Mouse (Mus musculus): ENCODE measurements around the gene Slc6a6. TPM values are rescaled to one million over a fixed set of nuclear protein-coding genes. Genes with fewer than 3 reads are reported as not detected.

Slc6a6 gene
- polyA plus RNA-seq, 1 experiment from 2014 or later = 48.4 TPM

- Histone ChIP-seq H3K9me3 (no peaks in the 10 kb centered on the region), H3K4me1 (peaks cover 41% of the 10 kb centered on the region), H3K4me3 (no peak overlapping the region), H3K36me3 (no peaks in the 10 kb centered on the region), H3K9ac (no peak overlapping the region), H3K4me2 (no peak overlapping the region), H3K27me3 (no peaks in the 10 kb centered on the region), H3K27ac (no peak overlapping the region)
- 74% methylated on average over 2 of the region's 2 CpGs for WGBS
- no peak for ATAC-seq (ENCODE audit: borderline replicate concordance, extremely low read depth, low FRiP score, low TSS enrichment)
Observed at GRCm38 (mm10) chr6:91718067-91718466, 34.2 kb downstream of the Slc6a6 start.

GRCm38 (mm10) chr6:91718603-91719002, 34.8 kb downstream of the Slc6a6 start:
- Histone ChIP-seq H3K4me3 (no peak overlapping the region), H3K9ac (no peak overlapping the region), H3K4me1 (peaks cover 35% of the 10 kb centered on the region), H3K27me3 (no peaks in the 10 kb centered on the region), H3K9me3 (no peaks in the 10 kb centered on the region), H3K4me2 (no peak overlapping the region), H3K36me3 (peaks cover 4% of the 10 kb centered on the region; the same call in 1 of the 2 replicates), H3K27ac (no peak overlapping the region)
- 68% methylated on average over 3 of the region's 3 CpGs for WGBS
- ATAC-seq (ENCODE audit: borderline replicate concordance, extremely low read depth, low FRiP score, low TSS enrichment) = no peak

- peak; percentile 15; the same call in 1 of the 2 replicates for ATAC-seq (ENCODE audit: borderline replicate concordance, extremely low read depth, low FRiP score, low TSS enrichment)
- H3K36me3 ChIP-seq = peaks cover 10% of the 10 kb centered on the region; the same call in 1 of the 2 replicates
- peaks cover 32% of the 10 kb centered on the region for H3K4me1 ChIP-seq
- H3K4me3 ChIP-seq = no peak overlapping the region
- no peaks in the 10 kb centered on the region for H3K27me3 ChIP-seq
- no peaks in the 10 kb centered on the region for H3K9me3 ChIP-seq
- no peak overlapping the region for H3K4me2 ChIP-seq
- H3K9ac ChIP-seq = no peak overlapping the region
- H3K27ac ChIP-seq = no peak overlapping the region
- WGBS = 66% methylated on average over 6 of the region's 6 CpGs
Observed at GRCm38 (mm10) chr6:91719042-91719747, 35.3 kb downstream of the Slc6a6 start.

GRCm38 (mm10) chr6:91719865-91720533, 36.1 kb downstream of the Slc6a6 start:
- ATAC-seq (ENCODE audit: borderline replicate concordance, extremely low read depth, low FRiP score, low TSS enrichment) = peak; percentile 41; the same call in 1 of the 2 replicates
- H3K4me2 ChIP-seq = no peak overlapping the region
- 10% methylated on average over 9 of the region's 9 CpGs for WGBS
- peaks cover 18% of the 10 kb centered on the region for H3K36me3 ChIP-seq
- peak overlapping the region; percentile 41; the same call in 1 of the 2 replicates for H3K27ac ChIP-seq
- no peak overlapping the region for H3K9ac ChIP-seq
- peaks cover 29% of the 10 kb centered on the region for H3K4me1 ChIP-seq
- no peaks in the 10 kb centered on the region for H3K27me3 ChIP-seq
- no peaks in the 10 kb centered on the region for H3K9me3 ChIP-seq
- no peak overlapping the region for H3K4me3 ChIP-seq

GRCm38 (mm10) chr6:91720588-91721214, 36.8 kb downstream of the Slc6a6 start:
- Histone ChIP-seq H3K27me3 (no peaks in the 10 kb centered on the region), H3K27ac (no peak overlapping the region; the same call in 1 of the 2 replicates), H3K9me3 (no peaks in the 10 kb centered on the region), H3K4me3 (no peak overlapping the region), H3K4me1 (peaks cover 29% of the 10 kb centered on the region), H3K36me3 (peaks cover 25% of the 10 kb centered on the region), H3K9ac (no peak overlapping the region), H3K4me2 (no peak overlapping the region)
- WGBS = 40% methylated on average over 4 of the region's 4 CpGs
- ATAC-seq (ENCODE audit: borderline replicate concordance, extremely low read depth, low FRiP score, low TSS enrichment) = no peak

- H3K27ac ChIP-seq = no peak overlapping the region
- H3K4me1 ChIP-seq = peaks cover 29% of the 10 kb centered on the region
- no peak overlapping the region for H3K4me2 ChIP-seq
- H3K9me3 ChIP-seq = no peaks in the 10 kb centered on the region
- peak; percentile 28; the same call in 1 of the 2 replicates for ATAC-seq (ENCODE audit: borderline replicate concordance, extremely low read depth, low FRiP score, low TSS enrichment)
- 53% methylated on average over 12 of the region's 12 CpGs for WGBS
- H3K36me3 ChIP-seq = peaks cover 31% of the 10 kb centered on the region
- no peaks in the 10 kb centered on the region for H3K27me3 ChIP-seq
- H3K4me3 ChIP-seq = no peak overlapping the region
- no peak overlapping the region for H3K9ac ChIP-seq
Observed at GRCm38 (mm10) chr6:91721215-91721701, 37.4 kb downstream of the Slc6a6 start.

GRCm38 (mm10) chr6:91727361-91727760, 43.5 kb downstream of the Slc6a6 start:
- WGBS = 58% methylated on average over 1 of the region's 1 CpGs
- Histone ChIP-seq H3K4me1 (peaks cover 31% of the 10 kb centered on the region), H3K36me3 (peaks cover 40% of the 10 kb centered on the region), H3K9ac (no peak overlapping the region), H3K4me3 (no peak overlapping the region), H3K4me2 (no peak overlapping the region), H3K27ac (no peak overlapping the region), H3K27me3 (no peaks in the 10 kb centered on the region), H3K9me3 (no peaks in the 10 kb centered on the region)
- ATAC-seq (ENCODE audit: borderline replicate concordance, extremely low read depth, low FRiP score, low TSS enrichment) = no peak

GRCm38 (mm10) chr6:91728939-91729619, 45.2 kb downstream of the Slc6a6 start:
- Histone ChIP-seq H3K27me3 (no peaks in the 10 kb centered on the region), H3K9ac (no peak overlapping the region), H3K9me3 (no peaks in the 10 kb centered on the region), H3K36me3 (peaks cover 32% of the 10 kb centered on the region), H3K27ac (peak overlapping the region; percentile 72), H3K4me2 (no peak overlapping the region), H3K4me3 (no peak overlapping the region), H3K4me1 (peaks cover 31% of the 10 kb centered on the region)
- ATAC-seq (ENCODE audit: borderline replicate concordance, extremely low read depth, low FRiP score, low TSS enrichment) = peak; percentile 36; the same call in 1 of the 2 replicates
- WGBS = 53% methylated on average over 6 of the region's 6 CpGs

- Histone ChIP-seq H3K4me3 (no peak overlapping the region), H3K9ac (no peak overlapping the region), H3K27ac (peak overlapping the region; percentile 72), H3K27me3 (no peaks in the 10 kb centered on the region), H3K9me3 (no peaks in the 10 kb centered on the region), H3K4me1 (peaks cover 31% of the 10 kb centered on the region), H3K36me3 (peaks cover 25% of the 10 kb centered on the region), H3K4me2 (no peak overlapping the region)
- 15% methylated on average over 12 of the region's 12 CpGs for WGBS
- peak; percentile 84 for ATAC-seq (ENCODE audit: borderline replicate concordance, extremely low read depth, low FRiP score, low TSS enrichment)
Observed at GRCm38 (mm10) chr6:91729677-91730127, 45.8 kb downstream of the Slc6a6 start.

- Histone ChIP-seq H3K4me2 (no peak overlapping the region), H3K9me3 (no peaks in the 10 kb centered on the region), H3K9ac (no peak overlapping the region), H3K27me3 (no peaks in the 10 kb centered on the region), H3K27ac (no peak overlapping the region), H3K4me1 (peaks cover 40% of the 10 kb centered on the region), H3K36me3 (peaks cover 24% of the 10 kb centered on the region), H3K4me3 (no peak overlapping the region)
- no peak for ATAC-seq (ENCODE audit: borderline replicate concordance, extremely low read depth, low FRiP score, low TSS enrichment)
- 79% methylated on average over 11 of the region's 11 CpGs for whole genome bisulfite sequencing
Observed at GRCm38 (mm10) chr6:91732138-91732537, 48.3 kb downstream of the Slc6a6 start.

GRCm38 (mm10) chr6:91736471-91736870, 52.6 kb downstream of the Slc6a6 start:
- Histone ChIP-seq H3K4me3 (no peak overlapping the region), H3K9ac (no peak overlapping the region), H3K27ac (peak overlapping the region; percentile 55), H3K4me2 (no peak overlapping the region), H3K36me3 (peaks cover 41% of the 10 kb centered on the region), H3K27me3 (no peaks in the 10 kb centered on the region), H3K4me1 (peaks cover 29% of the 10 kb centered on the region; the same call in 1 of the 2 replicates), H3K9me3 (no peaks in the 10 kb centered on the region)
- WGBS = 36% methylated on average over 5 of the region's 5 CpGs
- no peak for ATAC-seq (ENCODE audit: borderline replicate concordance, extremely low read depth, low FRiP score, low TSS enrichment)

All from lung, embryonic 15.5 days (tissue).